Mouse (Mus musculus) small intestine, adult 2 months (tissue): Measurements from ENCODE around the gene Ints1. TPM values are rescaled to one million over a fixed set of nuclear protein-coding genes. Genes with fewer than 3 reads are reported as not detected.

Source experiments
- H3K27ac ChIP-seq: fragments of 200-500 bp; 2 replicates; pipeline ENCODE4 v1.5.1; 2012; ENCODE audit warnings: low read depth, low read length, control low read depth, inconsistent platforms; ENCODE audit not compliant: insufficient read depth
- H3K27me3 ChIP-seq: fragments of 200-500 bp; 2 replicates; pipeline ENCODE4 v1.6.1; 2012; ENCODE audit warnings: mild to moderate bottlenecking, moderate library complexity, low read length, inconsistent platforms; ENCODE audit not compliant: control insufficient read depth, insufficient read depth
- H3K36me3 ChIP-seq: fragments of 200-500 bp; 2 replicates; pipeline ENCODE4 v1.6.1; 2012; ENCODE audit warnings: mild to moderate bottlenecking, low read length, control low read depth, inconsistent platforms; ENCODE audit not compliant: control insufficient read depth, insufficient read depth
- H3K4me1 ChIP-seq: fragments of 200-500 bp; 2 replicates; pipeline ENCODE4 v1.6.1; 2012; ENCODE audit warnings: low read length, inconsistent platforms, mixed read lengths; ENCODE audit not compliant: control insufficient read depth, insufficient read depth, insufficient read length
- H3K4me3 ChIP-seq: fragments of 200-500 bp; 2 replicates; pipeline ENCODE4 v1.5.1; 2012; ENCODE audit warnings: low read depth, mild to moderate bottlenecking, control low read depth, inconsistent platforms, low read length, moderate library complexity
- CTCF ChIP-seq: fragments of 200-500 bp; IDR thresholded peaks from 2 replicates; pipeline ENCODE4 v1.5.1; 2012; ENCODE audit warnings: low read depth, mild to moderate bottlenecking, control low read depth, inconsistent platforms, low read length, moderate library complexity, mixed read lengths; ENCODE audit not compliant: insufficient replicate concordance, insufficient read length; ENCODE audit errors: extremely low read depth
- POLR2A ChIP-seq: fragments of 200-500 bp; IDR thresholded peaks from 2 replicates; pipeline ENCODE4 v1.6.1; 2012; ENCODE audit warnings: low read depth, mild to moderate bottlenecking, control low read depth, inconsistent platforms, low read length, moderate library complexity
- WGBS: fragments of 180-500 bp; shearing (Covaris S2); methylation state at CpG from one replicate; pipeline ENCODE4 v1.1.7; 2018; 5-methylcytosine and 5-hydroxymethylcytosine counted together
- polyA plus RNA-seq: library from polyadenylated mRNA; depleted of rRNA; stranded (reverse); fragments of >200 nt; gene quantifications from 2 replicates; pipeline ENCODE4 v1.2.3, GENCODE M21; 2012; rRNA removed

Gene Ints1
- 46.9 and 86.6 TPM in 2 replicates for polyA plus RNA-seq

DNA sequence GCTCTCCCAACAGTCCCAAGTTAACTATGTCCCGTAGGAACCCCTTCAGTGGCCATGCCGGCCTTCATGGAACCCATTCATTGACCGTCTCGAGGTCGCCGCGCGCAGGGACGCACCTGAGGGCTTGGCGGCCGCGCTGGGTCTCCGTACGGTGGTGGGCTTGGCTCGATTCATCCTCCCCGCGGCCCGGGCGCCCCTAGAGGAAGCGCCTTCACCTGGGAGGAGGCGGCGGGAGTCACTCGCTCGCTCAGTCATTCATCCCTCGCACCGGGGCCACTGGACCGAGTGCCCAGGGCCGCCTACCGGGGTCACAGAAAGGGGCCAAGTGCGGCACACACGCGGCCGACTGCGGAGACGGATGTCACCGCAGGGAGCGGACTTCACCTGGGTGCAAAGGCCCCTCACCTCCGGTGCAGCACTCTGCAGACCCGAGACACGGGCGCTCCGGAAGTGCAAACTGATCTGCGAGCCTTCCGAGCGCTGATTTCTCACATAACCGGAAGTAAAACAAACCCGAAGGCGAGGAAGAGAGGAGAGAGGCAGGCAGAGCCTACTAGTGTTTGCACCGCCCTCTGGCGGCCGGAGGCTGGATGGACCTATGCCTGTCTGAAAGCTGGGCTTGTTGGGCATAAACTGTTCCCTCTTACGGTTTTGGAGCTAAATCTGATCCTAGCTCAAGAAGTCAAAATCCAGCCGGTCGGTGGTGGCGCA, at the start of gene Ints1:
Gene Ints1, minus strand, starts transcription at position 459 of the 711 bp plus-strand sequence.
- Histone ChIP-seq H3K36me3 (peaks cover 23% of the 10 kb centered on the region), H3K4me1 (peaks cover 3% of the 10 kb centered on the region; the same call in 1 of the 2 replicates), H3K27me3 (no peaks in the 10 kb centered on the region), H3K27ac (no peak within 1 kb of the TSS), H3K4me3 (peak within 1 kb of the TSS; percentile 86)
- TF ChIP-seq CTCF (peak; percentile 96), POLR2A (0 out of 2 replicates have a peak, but pooled peaks have one; percentile 10)
- under 1% methylated on average over 55 of the region's 55 CpGs for WGBS

DNA sequence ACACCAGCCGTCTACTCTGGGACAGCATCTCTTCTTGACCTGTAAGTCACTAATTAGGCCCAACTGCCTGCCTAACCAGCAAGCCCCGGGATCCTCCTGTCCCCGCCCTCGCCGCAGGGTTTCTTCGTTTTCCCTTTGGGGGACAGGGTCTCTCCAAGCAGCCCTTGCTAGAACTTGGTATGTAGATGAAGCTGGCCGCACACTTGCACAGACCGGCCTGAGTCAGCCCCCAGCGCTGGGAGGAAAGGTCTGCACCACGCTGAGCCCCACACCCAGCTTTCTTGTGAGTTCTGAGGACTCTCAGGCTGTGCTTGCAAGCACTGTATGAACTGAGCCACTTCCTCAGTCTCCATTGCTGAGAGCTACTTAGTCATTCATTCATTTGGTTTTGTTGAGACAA, 49.1 kb upstream of the Ints1 start:
- H3K27ac ChIP-seq: no peak overlapping the region
- H3K36me3 ChIP-seq: peaks cover 11% of the 10 kb centered on the region
- WGBS: 92% methylated on average over 10 of the region's 10 CpGs
- no peak for TF ChIP-seq POLR2A
- TF ChIP-seq CTCF: no peak
- no peaks in the 10 kb centered on the region for H3K27me3 ChIP-seq
- H3K4me3 ChIP-seq: 0 out of 2 replicates have a peak overlapping the region, but pooled peaks have one; percentile 3
- H3K4me1 ChIP-seq: peaks cover 26% of the 10 kb centered on the region

DNA sequence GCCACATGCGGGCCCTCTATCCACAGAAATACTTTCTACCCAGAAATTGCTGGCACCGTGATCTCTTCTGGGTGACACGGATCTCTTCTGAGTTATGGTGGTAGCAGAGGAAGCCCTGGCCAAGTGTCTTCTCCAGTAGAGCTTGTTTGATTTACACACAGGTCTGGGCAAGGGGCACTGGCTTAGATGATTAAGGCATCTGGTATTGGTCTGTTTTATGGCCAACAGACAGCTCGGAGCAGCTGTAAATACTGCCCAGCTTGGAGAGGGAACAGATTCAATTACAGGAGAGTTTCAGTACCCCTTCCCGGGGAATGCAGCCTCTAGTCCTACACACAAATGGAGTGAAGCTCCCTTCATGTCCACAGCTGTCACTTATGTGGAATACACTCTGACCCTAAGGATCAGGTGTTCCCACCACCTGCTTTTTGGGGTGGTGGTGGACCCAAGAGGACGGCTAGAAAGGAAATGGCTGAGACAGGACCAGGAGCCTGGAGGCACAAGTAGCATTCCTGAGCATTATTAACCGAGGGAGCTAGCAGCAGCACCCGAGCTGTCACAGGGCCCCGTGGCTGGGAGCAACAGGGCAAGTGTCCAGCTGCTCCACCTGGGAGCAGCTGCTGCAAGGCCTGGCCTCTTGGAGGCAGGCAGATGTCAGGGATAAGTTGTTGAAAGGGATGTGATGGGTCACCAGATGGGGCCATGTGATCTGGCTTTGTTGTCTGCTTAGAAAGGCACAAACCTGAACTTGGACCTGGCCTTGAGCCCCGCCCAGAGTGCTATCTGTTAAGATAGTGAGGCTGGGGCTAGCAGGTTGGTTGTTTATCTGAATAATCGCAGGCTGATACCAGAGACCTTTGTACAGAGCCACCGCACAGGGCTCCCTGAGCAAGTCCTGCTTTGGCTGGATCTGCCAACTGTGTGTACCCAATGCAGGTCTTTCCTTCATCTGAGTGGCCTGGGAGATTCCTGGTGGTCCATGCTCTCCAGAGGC, 46.3 kb upstream of the Ints1 start:
- peak overlapping the region; percentile 99 for H3K27ac ChIP-seq
- WGBS: 22% methylated on average over 12 of the region's 12 CpGs
- no peaks in the 10 kb centered on the region for H3K27me3 ChIP-seq
- peak overlapping the region; percentile 63 for H3K4me3 ChIP-seq
- peaks cover 39% of the 10 kb centered on the region for H3K4me1 ChIP-seq
- no peak for TF ChIP-seq CTCF
- TF ChIP-seq POLR2A: peak; percentile 66
- peaks cover 11% of the 10 kb centered on the region for H3K36me3 ChIP-seq

DNA sequence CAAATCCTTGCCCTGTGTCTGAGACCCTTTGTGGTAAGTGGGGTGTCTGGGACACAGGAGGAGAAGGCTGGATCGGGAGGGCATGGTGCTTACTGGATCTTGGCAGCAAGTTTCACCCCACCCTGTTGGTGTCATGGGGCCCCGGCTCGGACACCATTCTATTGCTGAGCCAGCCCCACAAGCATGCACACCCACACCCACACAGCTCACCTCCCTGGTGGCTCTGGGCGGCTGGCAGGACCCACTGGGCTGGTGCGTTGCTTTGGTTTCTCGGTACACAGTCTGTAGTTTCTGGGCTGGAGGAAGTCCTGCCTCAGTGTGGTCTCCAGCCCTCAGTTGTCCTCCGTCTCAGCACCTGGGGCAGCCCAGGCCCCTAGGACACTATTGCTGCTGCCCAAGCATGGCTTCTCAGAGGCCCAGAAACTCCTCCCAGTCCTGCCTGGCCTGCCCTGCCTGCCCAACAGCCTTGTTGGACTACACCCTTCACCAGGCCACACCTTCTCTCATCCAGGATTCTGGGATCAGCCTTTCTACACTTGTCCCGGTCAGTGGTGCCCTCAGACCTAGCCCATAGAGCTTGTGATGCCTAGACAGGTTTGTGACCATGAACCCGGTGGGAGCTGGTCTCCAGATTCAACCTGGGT, 44.2 kb upstream of the Ints1 start, which contains the start of gene Tmem184a:
Gene Tmem184a, minus strand, starts transcription at position 380 of the 644 bp plus-strand sequence.
- Histone ChIP-seq H3K36me3 (peaks cover 9% of the 10 kb centered on the region; the same call in 1 of the 2 replicates), H3K27me3 (no peaks in the 10 kb centered on the region), H3K4me3 (peak within 1 kb of the TSS; percentile 62), H3K4me1 (peaks cover 42% of the 10 kb centered on the region), H3K27ac (peak within 1 kb of the TSS; percentile 85)
- 47% methylated on average over 9 of the region's 9 CpGs for WGBS
- TF ChIP-seq POLR2A: 0 out of 2 replicates have a peak, but pooled peaks have one; percentile 17
- no peak for TF ChIP-seq CTCF

DNA sequence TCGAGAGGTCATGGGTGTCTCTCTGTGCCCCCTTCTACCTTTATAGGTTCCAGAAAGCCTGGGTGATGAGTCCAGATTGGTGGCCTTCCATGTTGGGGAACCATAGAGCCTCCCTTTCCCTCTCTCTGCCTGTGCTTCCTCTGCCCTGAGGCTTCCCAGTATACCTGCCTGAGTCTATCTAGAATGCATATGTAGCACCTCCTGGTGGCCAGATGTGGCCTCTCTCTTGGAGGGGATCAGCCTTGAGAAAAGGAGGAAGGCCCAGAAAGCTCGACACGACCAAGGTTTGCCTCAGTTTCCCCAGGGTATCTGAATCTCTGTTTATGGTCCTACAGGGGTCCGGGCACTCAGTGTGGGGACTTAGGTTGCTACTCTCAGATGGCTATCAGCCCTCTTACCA, 43.3 kb upstream of the Ints1 start:
- TF ChIP-seq CTCF (peak; percentile 65; the same call in 1 of the 2 replicates), POLR2A (no peak)
- peak overlapping the region; percentile 85 for H3K27ac ChIP-seq
- peak overlapping the region; percentile 62 for H3K4me3 ChIP-seq

DNA sequence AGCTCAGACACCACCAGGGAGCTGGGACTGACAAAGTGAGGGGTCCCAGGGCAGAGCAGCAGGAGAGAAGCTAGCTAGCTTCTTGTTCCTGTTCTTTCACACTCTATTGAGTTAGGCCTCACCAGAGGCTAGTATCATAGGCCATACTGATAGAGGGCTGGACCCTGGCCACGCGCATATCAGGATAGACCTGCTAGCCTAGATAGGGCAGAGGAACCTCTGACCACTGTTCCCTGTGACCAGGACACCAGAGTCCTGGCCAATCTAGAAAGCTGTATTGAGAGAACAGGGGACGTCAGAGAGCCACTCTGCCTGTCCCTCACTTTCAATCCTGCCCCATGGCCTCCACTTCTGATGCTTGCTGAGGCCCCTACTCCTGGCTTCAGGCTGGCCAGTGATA, 42.6 kb upstream of the Ints1 start:
- WGBS: 64% methylated on average over 3 of the region's 3 CpGs
- Histone ChIP-seq H3K27me3 (no peaks in the 10 kb centered on the region), H3K27ac (peak overlapping the region; percentile 85), H3K4me1 (peaks cover 46% of the 10 kb centered on the region), H3K36me3 (peaks cover 1% of the 10 kb centered on the region; the same call in 1 of the 2 replicates), H3K4me3 (peak overlapping the region; percentile 62)
- TF ChIP-seq CTCF (no peak), POLR2A (no peak)

More for the DNA sequence above, 43.3 kb upstream of the Ints1 start:
- no peaks in the 10 kb centered on the region for H3K27me3 ChIP-seq
- 26% methylated on average over 4 of the region's 4 CpGs for WGBS
- H3K36me3 ChIP-seq: peaks cover 4% of the 10 kb centered on the region; the same call in 1 of the 2 replicates
- peaks cover 42% of the 10 kb centered on the region for H3K4me1 ChIP-seq
